Comparison of ENCODE assay signal across 16 mouse cellular contexts in the genomic region with DNA sequence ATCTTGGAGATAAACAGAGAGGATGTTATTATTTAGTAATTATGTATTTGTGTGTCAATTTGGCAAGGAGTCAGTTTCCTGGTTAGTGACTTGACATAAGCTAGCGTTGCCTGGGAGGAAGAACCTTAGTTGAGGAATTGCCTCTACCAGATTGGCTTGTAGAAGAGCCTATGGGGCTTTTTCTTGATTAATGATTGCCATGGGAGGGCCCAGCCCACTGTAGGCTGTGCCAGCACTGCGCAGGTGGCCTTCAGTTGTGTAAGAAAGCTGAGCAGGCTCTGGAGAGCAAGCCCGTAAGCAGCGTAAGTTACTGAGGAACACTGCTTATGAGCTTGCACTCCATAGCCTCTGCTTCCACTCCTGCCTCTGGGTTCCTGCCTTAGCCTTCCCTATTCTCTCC. TPM values are rescaled to one million over a fixed set of nuclear protein-coding genes. Genes with fewer than 3 reads are reported as not detected.
A peak's percentile ranks its signal among the peaks of the same experiment; 100 is the strongest.
DNase-seq lines count a peak whose midpoint lies in the region; ATAC-seq lines count a peak whose summit lies in the region.
"Had no signal": no experiment of that assay in that cellular context is flagged by ENCODE, and none has a peak within 500 bp of the region (broad histone marks: within the 10 kb centered on the region; RNA-seq: fewer than 3 reads in every experiment).

No protein-coding gene starts in this region.

- no peak overlapping the region for H3K9ac ChIP-seq in lung, embryonic 16.5 days (ENCODE audit: low read length)
- H3K9ac ChIP-seq in hindbrain, embryonic 13.5 days = no peak overlapping the region
- H3K9ac ChIP-seq: embryonic facial prominence, embryonic 15.5 days; midbrain, embryonic 12.5 days; neural tube, embryonic 12.5 days had no signal

- H3K4me2 ChIP-seq in lung, embryonic 16.5 days (ENCODE audit: low read depth, low read length) = no peak overlapping the region
- no peak overlapping the region for H3K4me2 ChIP-seq in hindbrain, embryonic 13.5 days
- H3K4me2 ChIP-seq: embryonic facial prominence, embryonic 15.5 days; midbrain, embryonic 12.5 days; neural tube, embryonic 12.5 days had no signal

- H3K27me3 ChIP-seq in lung, embryonic 16.5 days (ENCODE audit: control insufficient read depth, insufficient read depth, low read depth, low read length) = no peaks in the 10 kb centered on the region
- no peaks in the 10 kb centered on the region for H3K27me3 ChIP-seq in hindbrain, embryonic 13.5 days
- H3K27me3 ChIP-seq: embryonic facial prominence, embryonic 15.5 days; midbrain, embryonic 12.5 days; neural tube, embryonic 12.5 days had no signal

- WGBS in lung, embryonic 16.5 days = 44% methylated on average over 4 of the region's 4 CpGs
- 70% methylated on average over 4 of the region's 4 CpGs for WGBS in hindbrain, embryonic 13.5 days

- ATAC-seq in lung, embryonic 16.5 days (ENCODE audit: low read depth) = peak; percentile 69
- ATAC-seq in hindbrain, embryonic 13.5 days (ENCODE audit: low FRiP score) = no peak
- ATAC-seq: activated CD4-positive, CD25-positive, alpha-beta regulatory T cell, adult 4 months had no signal

- H3K4me1 ChIP-seq in lung, embryonic 16.5 days (replicated peaks; ENCODE audit: control insufficient read depth, insufficient read depth, low read length) = no peaks in the 10 kb centered on the region
- no peaks in the 10 kb centered on the region for H3K4me1 ChIP-seq in hindbrain, embryonic 13.5 days (replicated peaks)
- H3K4me1 ChIP-seq: embryonic facial prominence, embryonic 15.5 days; heart, embryonic 10.5 days; limb, embryonic 10.5 days; midbrain, embryonic 12.5 days; neural tube, embryonic 12.5 days had no signal

- H3K4me3 ChIP-seq in lung, embryonic 16.5 days (ENCODE audit: low read length) = no peak overlapping the region
- no peak overlapping the region for H3K4me3 ChIP-seq in hindbrain, embryonic 13.5 days
- H3K4me3 ChIP-seq: embryonic facial prominence, embryonic 15.5 days; heart, embryonic 10.5 days; limb, embryonic 10.5 days; midbrain, embryonic 12.5 days; neural tube, embryonic 12.5 days had no signal

- DNase-seq in adrenal gland, adult (ENCODE audit: inconsistent age in 2 of 2, low spot score in 1 of 2) = peak; percentile 47 to 81
- no peak for DNase-seq in adrenal gland, postnatal 4 days (ENCODE audit: low spot score in 2 of 2)
- peak; percentile 81 to 93 for DNase-seq in kidney, postnatal 25 days
- no peak for DNase-seq in thymus, postnatal 36 days
- DNase-seq in spleen, postnatal 10 days (ENCODE audit: low spot score in 2 of 2) = no peak
- DNase-seq in left cerebral cortex, adult 11 months (ENCODE audit: low spot score) = no peak
- DNase-seq: cerebellum, adult 2 months had no signal

- H3K9me3 ChIP-seq in lung, embryonic 16.5 days (ENCODE audit: control insufficient read depth, low read length) = no peaks in the 10 kb centered on the region
- no peaks in the 10 kb centered on the region for H3K9me3 ChIP-seq in hindbrain, embryonic 13.5 days
- H3K9me3 ChIP-seq: embryonic facial prominence, embryonic 15.5 days; G1E; heart, embryonic 10.5 days; limb, embryonic 10.5 days; midbrain, embryonic 12.5 days; neural tube, embryonic 12.5 days had no signal

- no peak overlapping the region for H3K27ac ChIP-seq in lung, embryonic 16.5 days (ENCODE audit: low read length)
- H3K27ac ChIP-seq in hindbrain, embryonic 13.5 days = no peak overlapping the region
- H3K27ac ChIP-seq: embryonic facial prominence, embryonic 15.5 days; heart, embryonic 10.5 days; limb, embryonic 10.5 days; midbrain, embryonic 12.5 days; neural tube, embryonic 12.5 days had no signal

- no peaks in the 10 kb centered on the region for H3K36me3 ChIP-seq in lung, embryonic 16.5 days (ENCODE audit: control insufficient read depth, insufficient read depth, low read length)
- H3K36me3 ChIP-seq in hindbrain, embryonic 13.5 days = no peaks in the 10 kb centered on the region
- H3K36me3 ChIP-seq: embryonic facial prominence, embryonic 15.5 days; G1E; heart, embryonic 10.5 days; limb, embryonic 10.5 days; midbrain, embryonic 12.5 days; neural tube, embryonic 12.5 days had no signal

RNA-seq across cellular contexts. Expression of a gene that starts 7.3 kb away (rescaled TPM):
- total RNA-seq in adrenal gland, postnatal 4 days (2021) = 10 to 100 TPM; 11.1 to 17.7 TPM
- polyA plus RNA-seq in lung, embryonic 16.5 days (2015; fragmentation: Nextera tagmentation; extraction: Ambion mirVana) = 1.6 and 1.8 TPM in 2 replicates
- polyA plus RNA-seq in hindbrain, embryonic 13.5 days (2015; fragmentation: Nextera tagmentation; extraction: Ambion mirVana) = 6.5 and 6.8 TPM in 2 replicates
- polyA plus RNA-seq: G1E had no signal

Comparison
In these comparisons a context has a peak if more than half of its experiments do, and no peak if none do; other contexts are left out.
1. DNase-seq: peak in adrenal gland, adult (2 of 2) and kidney, postnatal 25 days (2 of 2); none in adrenal gland, postnatal 4 days (0 of 2), thymus, postnatal 36 days (0 of 2), spleen, postnatal 10 days (0 of 2) and left cerebral cortex, adult 11 months (single experiment).